Mouse (Mus musculus): ENCODE results near the gene Ttbk1.
"Not testable (repeated sequence)": the region's sequence is repeated elsewhere in the genome, so short reads cannot be mapped to it uniquely, and the experiment has no call there.

Gene Ttbk1

DNA sequence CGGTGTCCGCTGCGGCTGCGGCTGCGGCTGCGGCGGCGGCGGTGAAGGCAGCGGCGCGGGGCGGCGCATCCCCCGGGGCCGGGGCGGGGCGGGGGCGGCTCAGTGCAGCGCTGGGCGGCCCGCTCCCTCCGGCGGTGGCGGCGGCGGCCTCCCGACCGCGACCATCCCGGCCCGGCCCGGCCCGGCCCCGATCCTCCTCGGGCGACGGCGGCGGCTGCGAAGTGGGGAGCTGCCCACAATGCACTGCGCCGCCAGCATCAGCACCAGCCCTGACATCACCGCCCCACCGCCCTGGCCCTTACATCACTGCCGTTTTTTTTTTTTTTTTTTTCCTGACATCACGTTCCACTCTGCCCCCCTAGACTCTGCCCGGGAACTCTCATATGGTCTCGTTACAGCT lies at the start of gene Ttbk1:
Gene Ttbk1 (minus strand): TSS at position 245 of the 400 bp plus-strand sequence.
- no peak for DNase-seq (ENCODE audit: low read depth, low spot score)

DNA sequence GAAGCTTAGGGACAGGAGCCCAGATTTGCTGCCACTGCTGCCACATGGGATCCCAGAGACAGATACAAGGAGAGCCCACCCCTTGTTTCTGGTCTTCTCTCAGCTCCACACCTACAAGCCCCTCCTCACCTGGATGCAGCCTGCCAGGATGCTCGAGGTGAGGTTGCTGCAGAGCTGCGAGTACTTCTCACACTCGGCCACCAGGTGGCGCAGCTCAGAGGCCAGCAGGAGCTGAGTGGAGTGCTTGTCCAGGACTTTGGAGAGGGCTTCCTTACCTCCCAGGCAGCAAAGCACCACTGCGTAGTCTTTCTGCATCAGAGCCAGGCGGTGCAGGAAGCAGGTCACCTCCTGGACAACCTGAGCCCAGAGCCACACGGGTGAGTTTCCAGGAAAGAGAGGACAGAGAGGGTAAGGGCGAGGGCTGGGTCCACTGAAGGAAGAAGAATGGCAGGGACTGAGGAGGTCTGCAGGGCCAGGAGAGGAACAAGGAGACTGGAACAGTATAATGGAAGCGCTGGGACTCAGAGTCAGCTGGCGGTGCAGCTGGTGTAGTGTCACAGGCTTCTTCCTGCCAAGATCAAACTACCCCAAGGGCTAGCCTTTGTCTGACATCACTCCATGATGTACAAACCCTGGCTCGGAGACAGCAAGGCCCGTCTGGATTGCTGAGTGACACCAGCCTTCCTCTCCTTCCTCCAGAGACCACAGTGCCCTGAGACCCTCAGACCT lies 38.3 kb upstream of the Ttbk1 start:
- peak; percentile 48 for DNase-seq (ENCODE audit: low read depth, low spot score)

DNA sequence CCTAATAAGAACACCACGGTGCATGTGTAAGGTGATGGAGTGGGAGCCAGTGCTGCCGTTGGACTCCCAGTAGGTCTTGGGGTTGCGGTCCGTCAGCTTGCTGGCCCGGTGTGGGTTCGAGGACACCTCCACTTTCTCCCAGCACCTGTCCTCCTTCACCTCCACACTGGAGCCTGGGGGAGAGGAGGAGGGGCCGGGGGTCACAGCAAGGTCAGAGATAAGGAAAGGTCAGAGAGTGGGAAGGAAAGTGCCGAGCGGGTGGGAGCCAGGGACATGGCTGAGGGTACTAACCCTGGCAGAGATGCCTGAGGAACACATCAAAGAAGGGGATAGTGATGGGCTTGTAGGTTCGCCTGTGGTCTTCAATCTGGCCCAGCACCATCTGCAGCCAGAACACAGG lies 37.6 kb upstream of the Ttbk1 start:
- no peak for DNase-seq (ENCODE audit: low read depth, low spot score)

DNA sequence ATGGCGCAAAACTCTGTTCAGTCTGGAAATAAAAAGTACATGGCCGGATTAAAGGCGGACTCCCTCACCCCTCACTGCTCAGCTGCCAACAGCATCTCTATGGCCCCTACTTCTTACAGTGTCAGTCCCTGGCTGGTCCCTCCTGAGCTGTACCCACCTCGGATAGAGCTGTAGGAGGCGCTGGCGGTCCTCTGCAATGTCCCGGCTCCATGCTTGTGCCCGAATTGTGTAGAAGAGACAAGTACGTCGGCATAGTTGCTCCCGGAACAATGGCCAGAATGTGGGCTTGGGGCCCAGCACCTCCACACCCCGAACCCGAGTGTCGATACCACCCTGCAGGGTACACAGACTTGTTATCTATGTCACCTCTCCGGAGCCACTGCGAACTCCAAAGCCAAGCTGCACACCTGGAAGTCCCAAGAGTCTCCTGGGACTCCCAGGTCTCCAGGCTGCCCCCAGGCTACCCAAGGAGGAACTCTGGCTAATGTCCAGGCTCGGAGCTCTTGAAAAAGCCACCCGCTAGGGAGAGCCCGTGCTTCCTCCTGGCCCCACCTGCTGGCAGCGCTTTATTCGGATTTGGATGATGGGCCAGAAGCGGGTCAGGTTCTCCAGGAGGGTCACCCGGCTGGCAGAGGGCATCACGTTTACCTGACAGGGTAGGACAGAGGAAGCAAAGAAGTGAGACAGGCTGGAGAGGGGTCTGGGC lies 34.6 kb upstream of the Ttbk1 start:
- DNase-seq (ENCODE audit: low read depth, low spot score), result no peak

DNA sequence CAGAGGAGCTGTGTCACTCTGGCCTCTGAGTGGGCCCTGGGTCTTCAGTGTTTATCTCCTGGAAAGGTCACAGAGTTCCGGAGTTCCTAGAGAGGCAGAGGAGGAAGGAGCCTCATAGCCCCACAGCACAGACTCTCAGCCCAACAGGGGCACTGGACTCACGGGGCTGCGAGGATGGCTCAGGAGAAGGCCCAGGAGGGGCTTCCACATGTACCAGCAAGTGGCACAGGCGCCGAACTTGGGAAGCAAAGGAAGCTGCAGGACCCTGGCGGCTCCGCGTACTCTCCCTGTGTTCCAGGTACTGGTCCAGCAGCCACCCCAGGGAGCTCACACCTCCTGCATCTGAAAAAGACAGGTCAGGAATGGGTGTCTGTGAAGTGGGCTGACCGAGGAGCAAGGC lies 33.7 kb upstream of the Ttbk1 start:
- DNase-seq (ENCODE audit: low read depth, low spot score), result no peak

DNA sequence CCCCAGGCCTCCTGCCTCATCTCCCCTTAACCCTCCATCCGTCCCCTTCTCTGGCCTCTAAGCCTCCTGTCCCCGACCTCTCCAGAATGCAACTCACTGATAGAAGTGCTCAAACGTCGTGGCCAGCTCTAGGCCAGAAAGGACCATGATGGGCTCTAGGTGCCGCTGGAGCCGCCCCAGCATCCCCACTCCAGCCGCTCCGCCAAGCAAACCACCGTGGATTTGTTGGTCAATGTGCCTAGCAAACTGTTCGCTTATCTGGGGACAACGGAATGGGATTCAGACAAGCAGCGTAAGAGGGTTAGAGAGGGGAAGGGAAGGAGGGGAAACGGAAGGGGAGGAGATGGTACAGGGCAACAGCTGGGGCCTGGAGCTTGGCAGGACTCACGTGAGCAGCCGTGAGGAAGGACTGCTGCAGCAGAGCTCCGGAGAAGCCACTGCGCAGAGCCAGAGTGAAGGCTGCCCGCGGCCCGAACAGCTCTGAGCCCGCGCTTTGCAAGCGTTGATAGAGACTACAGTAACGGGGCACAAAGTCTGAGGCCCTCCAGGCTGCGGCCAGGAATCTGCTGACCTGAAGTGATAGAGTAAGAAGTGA lies 33.0 kb upstream of the Ttbk1 start:
- DNase-seq (ENCODE audit: low read depth, low spot score), result no peak

DNA sequence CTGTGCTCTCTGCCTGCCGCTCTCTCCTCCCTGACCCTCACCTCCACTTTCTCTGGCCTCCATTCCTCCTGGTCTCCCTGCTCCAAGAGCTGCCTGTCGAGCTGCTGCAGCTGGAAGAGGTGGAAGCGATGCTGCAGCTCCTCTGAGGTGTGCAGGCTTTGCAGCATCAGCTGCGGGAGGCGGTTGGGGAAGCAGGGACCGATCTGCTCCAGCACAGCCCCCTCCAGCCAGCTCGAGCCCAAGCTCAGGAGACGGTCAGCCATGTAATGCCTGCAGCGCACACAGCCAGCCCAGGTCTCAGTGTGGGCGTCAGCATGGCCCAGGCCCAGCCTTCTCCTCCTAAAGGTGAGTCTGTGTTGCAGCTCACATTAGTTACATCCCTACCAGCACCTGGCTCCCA lies 32.5 kb upstream of the Ttbk1 start:
- no peak for DNase-seq (ENCODE audit: low read depth, low spot score)

DNA sequence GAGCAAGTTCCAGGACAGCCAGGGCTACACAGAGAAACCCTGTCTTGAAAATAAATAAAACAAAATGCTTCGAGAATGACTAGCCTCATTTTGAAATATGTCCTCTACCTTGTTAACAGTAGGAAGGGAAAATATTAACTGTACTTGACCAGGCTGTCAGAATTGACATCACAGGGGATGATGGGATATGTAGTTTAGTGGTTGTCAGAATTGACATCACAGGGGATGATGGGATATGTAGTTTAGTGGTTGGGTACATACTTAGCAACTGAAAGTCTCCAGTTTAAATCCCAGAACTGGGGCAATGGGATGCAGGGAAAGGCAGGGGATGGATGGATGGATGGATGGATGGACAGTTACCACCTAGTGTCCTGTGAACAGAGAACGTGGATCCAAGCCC lies 25.9 kb upstream of the Ttbk1 start:
- DNase-seq (ENCODE audit: low read depth, low spot score), result no peak

DNA sequence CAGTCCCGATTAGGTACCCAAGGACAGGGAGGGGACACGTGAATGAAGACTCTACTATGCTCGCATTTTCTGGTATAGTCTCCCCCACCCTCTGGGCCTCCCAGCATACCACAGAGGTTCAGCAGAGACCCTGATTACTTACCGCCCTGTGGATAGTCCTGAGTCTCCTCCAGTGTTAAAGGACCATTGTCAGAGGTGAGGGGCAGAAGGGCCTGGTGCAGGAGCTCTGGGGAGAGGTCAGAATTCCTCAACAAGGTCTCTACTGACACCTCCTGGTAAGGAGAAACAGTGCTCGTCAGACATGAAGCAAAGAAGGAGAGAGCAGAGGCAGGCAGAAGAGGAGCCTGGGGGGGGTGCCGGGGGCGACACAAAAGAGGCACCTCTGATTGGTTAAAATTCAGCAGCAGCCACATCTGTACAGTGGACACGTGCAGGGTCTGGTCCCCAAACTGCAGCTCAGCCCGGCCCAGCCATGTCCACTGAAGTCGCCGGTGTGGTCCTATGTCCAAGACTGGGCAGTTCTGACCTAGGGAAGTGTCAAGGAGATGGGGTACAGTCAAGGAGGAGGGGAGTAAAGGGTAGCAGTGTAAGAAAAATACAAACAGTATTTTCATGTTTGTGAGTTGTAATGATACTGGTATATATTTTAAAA lies 23.7 kb upstream of the Ttbk1 start:
- DNase-seq (ENCODE audit: low read depth, low spot score), result no peak

DNA sequence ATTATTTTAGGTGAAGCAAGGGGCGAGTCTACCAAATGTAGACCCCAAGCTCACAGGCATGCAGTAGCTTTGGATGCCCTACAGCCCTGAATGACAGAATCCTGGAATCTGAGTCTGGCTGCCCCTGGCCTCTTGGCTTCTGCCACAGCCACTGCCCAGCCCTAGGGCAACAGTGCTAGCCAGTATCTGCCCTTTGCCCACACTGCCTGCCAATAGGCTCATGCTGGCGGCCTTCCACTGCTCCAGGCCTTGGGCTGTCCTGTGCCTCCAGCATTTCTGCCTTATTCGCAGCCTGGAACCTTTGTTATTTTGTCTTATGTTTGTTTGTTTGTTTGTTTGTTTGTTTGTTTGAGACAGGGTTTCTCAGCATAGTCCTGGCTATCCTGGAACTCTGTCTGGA lies 18.1 kb upstream of the Ttbk1 start:
- no peak for DNase-seq (ENCODE audit: low read depth, low spot score)

DNA sequence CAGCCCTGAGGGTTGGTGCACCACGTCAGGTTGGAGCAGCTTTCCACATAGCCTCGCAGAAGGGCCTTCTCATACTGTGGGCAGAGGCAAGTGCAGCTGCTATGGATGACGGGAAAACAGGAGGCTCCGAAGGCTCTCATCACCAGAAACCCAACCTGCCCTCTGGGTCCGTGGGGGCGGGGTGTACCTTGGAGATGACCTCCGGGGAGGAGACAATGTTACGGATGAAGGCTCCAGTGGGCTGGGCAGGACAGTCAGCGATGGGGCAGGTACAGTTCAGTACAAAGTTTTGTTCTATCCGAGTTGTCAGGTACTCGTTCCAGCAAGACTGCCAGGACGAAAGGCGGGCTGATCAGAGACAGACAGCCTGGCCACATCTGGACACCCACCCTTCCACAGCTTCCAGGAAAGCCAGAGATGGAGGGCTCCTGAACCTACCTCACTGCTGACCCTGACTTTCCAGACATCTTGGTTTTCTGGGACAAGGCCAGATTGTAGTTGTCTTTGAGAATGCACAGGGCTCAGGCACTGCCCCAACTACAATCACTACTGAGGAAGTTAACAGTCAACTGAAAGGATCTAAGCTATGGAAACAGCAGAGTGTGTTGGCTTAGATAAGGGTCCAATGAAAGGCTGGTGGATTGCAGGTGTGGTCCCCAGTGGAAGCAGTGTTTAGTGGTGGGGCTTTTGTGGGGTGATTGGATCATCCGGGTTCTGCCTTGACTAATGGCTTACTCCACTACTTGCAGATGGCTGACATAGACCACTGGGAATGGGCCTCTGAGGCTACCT lies 16.6 kb upstream of the Ttbk1 start:
- no peak for DNase-seq (ENCODE audit: low read depth, low spot score)

DNA sequence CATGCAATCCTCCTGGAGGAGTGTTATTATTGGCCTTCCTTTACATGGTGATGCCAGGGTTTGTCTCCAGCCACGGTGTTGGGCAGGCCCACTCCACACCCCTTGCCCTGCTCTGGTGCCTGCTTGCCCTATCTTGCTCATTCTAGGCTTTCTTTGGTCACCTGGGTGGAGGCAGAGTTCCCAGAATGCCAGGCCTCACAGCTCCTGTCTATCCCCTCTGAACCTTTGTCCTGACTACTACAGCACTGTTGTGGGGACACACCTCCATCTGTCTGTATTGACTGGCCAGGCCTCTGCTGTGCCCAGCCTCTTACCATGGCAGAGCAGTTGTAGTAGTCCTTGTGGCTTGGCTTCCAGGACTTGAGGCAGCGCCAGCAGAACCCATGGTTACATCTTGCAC lies 15.3 kb upstream of the Ttbk1 start:
- DNase-seq (ENCODE audit: low read depth, low spot score), result no peak

DNA sequence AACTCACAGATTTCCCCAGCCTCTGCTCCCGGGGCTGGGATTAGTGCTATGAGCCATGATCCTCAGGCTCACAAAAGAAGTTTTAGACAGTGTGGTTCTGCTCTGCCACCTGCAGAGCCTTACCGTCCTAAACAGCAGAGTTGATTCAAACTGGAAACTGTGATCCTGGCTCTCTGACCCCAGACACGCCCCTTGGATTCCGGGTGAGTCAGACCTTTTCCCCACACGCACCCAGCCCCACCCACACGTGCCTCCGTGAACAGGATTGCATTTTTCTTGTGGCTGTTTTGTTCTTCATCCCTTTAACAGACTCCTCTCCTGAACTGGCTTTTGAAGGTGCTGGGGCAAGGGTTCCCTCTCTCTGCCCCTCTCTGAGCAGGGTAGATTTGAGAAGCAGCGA lies 10.5 kb upstream of the Ttbk1 start:
- DNase-seq (ENCODE audit: low read depth, low spot score), result no peak

DNA sequence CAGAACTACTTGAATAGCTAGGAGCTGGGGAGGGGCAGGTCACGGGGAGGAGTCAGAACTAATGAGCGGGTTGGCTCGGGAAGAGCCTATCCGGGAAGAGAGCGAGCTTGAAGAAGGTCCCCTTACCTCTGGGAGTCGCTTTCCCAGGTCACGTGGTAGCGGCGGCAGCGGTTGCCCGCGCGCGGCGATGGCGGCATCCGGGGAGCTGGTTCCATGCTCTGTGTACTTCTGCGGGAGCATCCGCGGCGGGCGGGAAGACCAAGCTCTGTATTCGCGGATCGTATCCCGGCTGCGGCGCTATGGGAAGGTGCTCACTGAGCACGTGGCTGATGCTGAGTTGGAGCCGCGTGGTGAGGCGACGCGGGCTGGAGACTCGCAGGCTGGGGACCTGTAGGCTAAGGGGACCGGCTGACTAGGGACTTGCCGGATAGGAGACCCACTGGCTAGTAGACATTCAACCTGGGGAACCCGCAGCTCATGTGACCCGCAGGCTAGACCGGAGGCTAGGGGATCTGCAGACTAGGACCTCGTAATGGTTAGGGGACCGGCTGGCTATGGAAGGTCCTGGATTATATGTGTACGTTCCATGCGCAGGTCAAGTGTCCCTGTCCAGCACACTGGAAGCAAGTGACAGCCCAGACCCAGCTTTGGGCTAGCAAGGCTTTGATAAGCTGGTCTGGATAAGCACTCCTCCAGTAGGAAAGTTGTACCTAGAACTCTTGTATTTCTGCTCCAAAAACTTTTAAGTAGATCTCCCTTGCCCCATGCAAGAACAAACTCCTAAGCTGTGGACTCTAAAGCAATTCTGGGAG lies 9.4 kb upstream of the Ttbk1 start, which contains the start of gene Dnph1:
Gene Dnph1 (plus strand): TSS at position 89 of the 812 bp plus-strand sequence.
- peak; percentile 67 for DNase-seq (ENCODE audit: low read depth, low spot score)

DNA sequence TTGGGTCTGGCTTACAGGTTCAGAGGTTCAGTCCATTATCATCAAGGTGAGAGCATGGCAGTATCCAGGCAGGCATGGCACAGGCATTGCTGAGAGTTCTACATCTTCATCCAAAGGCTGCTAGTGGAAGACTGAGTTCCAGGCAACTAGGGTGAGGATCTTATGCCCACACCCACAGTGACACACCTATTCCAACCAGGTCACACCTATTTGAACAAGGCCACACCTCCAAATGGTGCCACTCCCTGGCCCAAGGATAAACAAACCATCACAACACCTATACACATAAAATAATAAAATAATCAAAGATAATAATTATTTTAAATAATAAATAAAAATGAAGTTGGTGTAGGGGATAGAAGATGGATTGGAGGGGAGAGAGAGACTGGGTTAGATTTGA lies 8.6 kb upstream of the Ttbk1 start:
- not testable (repeated sequence) for DNase-seq (ENCODE audit: low read depth, low spot score)

DNA sequence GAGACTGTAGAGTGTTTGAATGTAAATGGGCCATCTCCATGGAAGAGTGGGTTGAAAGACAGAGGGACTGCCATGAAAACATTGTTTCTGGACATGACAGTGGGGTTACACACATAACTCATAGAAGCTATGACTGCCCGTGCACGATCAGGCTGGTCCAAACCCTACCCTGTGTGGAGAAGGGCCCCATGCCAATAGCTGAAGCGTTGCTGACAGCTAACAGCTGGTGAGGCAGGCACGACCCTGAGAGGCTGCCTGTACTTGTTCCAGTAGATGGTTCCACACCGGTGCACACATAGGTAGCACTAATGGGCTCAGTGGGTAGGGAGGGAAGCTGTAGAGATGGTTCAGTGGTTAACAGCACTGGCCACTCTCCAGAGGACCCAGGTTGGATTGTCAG lies 8.0 kb upstream of the Ttbk1 start:
- no peak for DNase-seq (ENCODE audit: low read depth, low spot score)

DNA sequence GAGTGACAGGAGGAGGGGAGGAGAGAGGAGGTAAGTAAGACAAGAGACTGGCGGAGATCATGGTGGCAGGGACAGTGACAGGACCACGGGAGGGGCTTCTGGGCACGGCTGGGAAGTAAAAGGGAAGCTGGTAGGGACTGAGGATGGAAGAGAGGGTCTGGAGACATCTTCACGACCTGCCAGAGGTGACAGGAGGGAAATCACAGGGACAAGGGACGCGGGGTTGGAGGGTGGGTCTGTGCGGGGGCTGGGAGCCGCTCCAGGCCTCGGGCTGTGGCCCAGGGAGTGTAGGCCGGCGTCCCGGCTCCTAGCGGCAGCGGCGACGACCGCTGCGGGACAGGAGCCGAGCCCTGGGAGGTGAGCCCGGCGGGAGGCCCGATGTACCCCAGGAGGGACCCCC lies 480 bp downstream of the Ttbk1 start:
- DNase-seq (ENCODE audit: low read depth, low spot score), result no peak

DNA sequence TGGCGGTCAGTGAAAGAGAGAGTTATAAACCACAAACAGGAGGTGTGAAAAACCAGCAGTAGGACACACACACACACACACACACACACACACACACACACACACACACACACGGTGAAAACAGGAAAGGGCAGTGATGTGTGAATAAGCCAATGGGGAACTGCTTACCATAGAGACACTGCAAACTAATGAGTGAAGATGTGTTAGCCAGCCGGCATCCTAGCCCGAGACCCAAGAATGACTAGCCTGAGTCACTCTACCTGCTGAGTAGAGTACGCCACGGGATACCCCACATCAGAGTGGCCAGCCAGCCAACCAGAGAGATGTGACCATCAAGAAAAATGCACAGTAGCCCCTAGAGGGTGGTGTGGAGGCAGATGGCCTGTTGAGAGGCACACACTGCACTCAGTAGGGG lies 3.0 kb downstream of the Ttbk1 start:
- DNase-seq (ENCODE audit: low read depth, low spot score), result no peak

DNA sequence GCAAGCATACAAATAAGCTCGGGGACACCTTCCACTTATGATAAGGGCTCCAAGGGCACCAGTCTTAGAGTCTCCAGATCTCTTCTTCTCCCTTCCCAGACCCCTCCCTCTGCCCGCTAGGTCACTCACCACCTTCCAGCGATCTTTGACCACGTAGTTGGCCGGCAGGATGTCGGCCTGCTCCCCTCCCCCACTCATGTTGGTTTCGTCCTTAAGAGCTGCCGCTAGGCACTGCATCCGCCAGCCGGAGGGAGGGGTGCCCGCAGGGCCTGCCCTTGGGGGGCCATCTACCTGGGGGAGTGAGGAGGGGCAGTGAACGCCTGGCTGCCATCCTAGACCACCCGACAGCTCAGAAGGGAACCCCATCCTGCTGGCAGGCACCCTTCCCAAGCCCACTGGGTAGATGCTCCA lies 3.4 kb downstream of the Ttbk1 start:
- no peak for DNase-seq (ENCODE audit: low read depth, low spot score)

DNA sequence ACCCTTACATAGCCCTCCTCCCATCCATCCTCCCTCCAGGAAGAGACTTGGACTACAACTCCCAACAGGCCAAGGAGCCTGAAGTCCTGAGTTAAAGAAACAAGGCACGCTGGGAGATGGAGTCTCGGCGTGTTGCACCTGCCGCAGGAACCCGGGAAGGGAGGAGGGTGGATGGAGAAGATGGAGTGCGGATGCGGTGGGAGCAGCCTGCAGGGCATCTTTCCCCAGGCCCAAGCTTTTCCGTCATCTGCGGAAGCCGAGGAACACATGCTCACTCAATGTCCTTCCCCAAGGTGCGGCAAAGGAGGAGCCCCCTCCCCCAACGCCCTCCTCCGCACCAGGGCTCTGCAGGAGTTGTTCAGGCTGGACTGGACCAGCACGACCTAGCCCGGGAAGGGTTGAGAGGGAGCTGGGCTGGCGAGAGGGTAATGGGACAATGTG lies 3.9 kb downstream of the Ttbk1 start:
- DNase-seq (ENCODE audit: low read depth, low spot score), result no peak

DNA sequence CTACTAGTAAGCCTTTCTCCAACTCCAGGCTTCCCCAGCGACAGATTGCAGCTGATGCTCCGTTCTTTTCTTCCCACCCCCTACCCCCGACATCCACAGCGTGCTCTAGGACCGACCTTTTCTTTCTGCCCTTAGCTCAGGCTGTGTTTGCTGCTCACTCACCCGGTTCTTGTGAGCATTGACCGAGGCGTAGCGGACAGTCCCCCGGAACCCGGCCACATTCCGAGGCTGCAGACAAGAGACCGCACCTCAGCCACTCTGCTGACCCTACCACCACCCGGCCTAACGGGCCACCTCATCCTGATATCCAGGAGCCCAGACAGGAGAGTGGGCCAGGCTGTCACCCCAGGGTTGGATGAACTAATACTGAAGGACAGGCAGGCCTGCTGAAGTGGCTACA lies 10.2 kb downstream of the Ttbk1 start:
- no peak for DNase-seq (ENCODE audit: low read depth, low spot score)
